24 mouse cellular contexts compared by ENCODE assay signal in the genomic region with DNA sequence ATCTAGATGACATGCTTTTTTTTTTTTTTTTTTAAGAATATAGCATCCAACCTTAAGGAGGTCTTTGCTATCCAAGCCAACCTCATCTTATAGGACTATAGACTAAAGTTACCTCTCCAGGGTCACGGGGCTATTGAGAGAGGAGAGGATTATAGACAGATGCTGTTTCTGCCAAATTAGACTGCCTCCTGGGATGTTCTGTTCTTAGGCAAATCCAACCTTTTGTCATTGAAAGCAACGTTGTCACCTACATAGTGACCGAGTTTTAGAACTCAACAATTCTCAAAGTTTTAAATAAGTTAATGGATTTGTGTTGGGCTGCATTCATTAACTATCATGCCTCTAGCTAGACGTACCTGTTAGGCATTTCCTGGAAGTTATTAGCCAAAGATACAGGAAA. TPM values are rescaled to one million over a fixed set of nuclear protein-coding genes. Genes with fewer than 3 reads are reported as not detected.
DNase-seq lines count a peak whose midpoint lies in the region; ATAC-seq lines count a peak whose summit lies in the region.
"Had no signal": no experiment of that assay in that cellular context is flagged by ENCODE, and none has a peak within 500 bp of the region (broad histone marks: within the 10 kb centered on the region; RNA-seq: fewer than 3 reads in every experiment).

No protein-coding gene starts in this region.

- no peak overlapping the region for H3K27ac ChIP-seq in midbrain, embryonic 11.5 days (ENCODE audit: low read depth, low read length)

- H3K27me3 ChIP-seq in midbrain, embryonic 11.5 days (ENCODE audit: control insufficient read depth, insufficient read depth, low read length): no peaks in the 10 kb centered on the region
- H3K27me3 ChIP-seq: Patski had no signal

- H3K4me3 ChIP-seq in midbrain, embryonic 11.5 days (ENCODE audit: low read depth, low read length): no peak overlapping the region

- DNase-seq in ES-CJ7 (ENCODE audit: low read depth, low spot score) (peak; percentile 24), R1 (ENCODE audit: low read depth, low spot score) (peak; percentile 68), ZHBTc4 (ENCODE audit: low read depth, low spot score) (peak; percentile 18)
- DNase-seq in midbrain, embryonic 11.5 days (ENCODE audit: low spot score, missing footprints): no peak
- DNase-seq in embryo, embryonic 9.5 days (ENCODE audit: extremely low spot score): no peak
- DNase-seq: adrenal gland, adult 2 months; adrenal gland, adult 8-10 months; adrenal gland, postnatal 10 days; adrenal gland, postnatal 14 days; adrenal gland, postnatal 25 days; adrenal gland, postnatal 36 days; B cell, adult 2 months; cerebellum, adult 11 months; cerebellum, adult 11-12 months; cerebellum, adult 18-20 months; cerebellum, adult 2 months; cerebellum, adult 8-10 months; cerebellum, adult 9-10 months had no signal

- H3K9me3 ChIP-seq in midbrain, embryonic 11.5 days (ENCODE audit: control insufficient read depth, low read length): no peaks in the 10 kb centered on the region
- H3K9me3 ChIP-seq: G1E had no signal

- H3K9ac ChIP-seq in midbrain, embryonic 11.5 days (ENCODE audit: low read length): no peak overlapping the region

- H3K36me3 ChIP-seq in midbrain, embryonic 11.5 days (ENCODE audit: control insufficient read depth, insufficient read depth, low read length): no peaks in the 10 kb centered on the region
- H3K36me3 ChIP-seq: G1E had no signal

- no peaks in the 10 kb centered on the region for H3K4me1 ChIP-seq in midbrain, embryonic 11.5 days (ENCODE audit: control insufficient read depth, insufficient read depth, low read length)

- 62% methylated on average over 4 of the region's 4 CpGs for WGBS in midbrain, embryonic 11.5 days

- no peak for ATAC-seq in monocyte, adult 5-6 weeks (replicated peaks; ENCODE audit: insufficient number of reproducible peaks, low FRiP score, low TSS enrichment, poor library complexity, severe bottlenecking)
- no peak for ATAC-seq in midbrain, embryonic 11.5 days (ENCODE audit: low FRiP score)
- ATAC-seq: activated CD4-positive, CD25-positive, alpha-beta regulatory T cell, adult 4 months; CD4-positive, CD25-positive, alpha-beta regulatory T cell, adult 4 months; Patski had no signal

- no peak overlapping the region for H3K4me2 ChIP-seq in midbrain, embryonic 11.5 days

RNA-seq across cellular contexts. Expression of gene Accsl, which starts 5.7 kb away (rescaled TPM):
- total RNA-seq in monocyte, adult 5-6 weeks (2017): not detected in 3 replicates
- 0.20 TPM in 1 of 2 replicates, not detected in the other for polyA plus RNA-seq in midbrain, embryonic 11.5 days (2014; fragmentation: Nextera tagmentation; extraction: Ambion mirVana)
- total RNA-seq: G1E, MEL had no signal
- polyA plus RNA-seq: activated CD4-positive, CD25-positive, alpha-beta regulatory T cell, adult 4 months; adrenal gland, adult 2 months; CD4-positive, CD25-positive, alpha-beta regulatory T cell, adult 4 months; G1E; Patski had no signal

RNA-seq across cellular contexts. Expression of gene Accs, which starts 13.5 kb away (rescaled TPM):
- total RNA-seq in monocyte, adult 5-6 weeks (2017): 8.3 to 17.9 TPM (median 17.1 TPM) in 3 replicates
- 5.8 and 7.5 TPM in 2 replicates for polyA plus RNA-seq in midbrain, embryonic 11.5 days (2014; fragmentation: Nextera tagmentation; extraction: Ambion mirVana)

RNA-seq across cellular contexts. Expression of gene Ext2, which starts 40.9 kb away (rescaled TPM):
- 10.4 to 43.3 TPM (median 12.9 TPM) in 3 replicates for total RNA-seq in monocyte, adult 5-6 weeks (2017)
- polyA plus RNA-seq in midbrain, embryonic 11.5 days (2014; fragmentation: Nextera tagmentation; extraction: Ambion mirVana): 63.8 and 68.2 TPM in 2 replicates

Comparison
In these comparisons a context has a peak if more than half of its experiments do, and no peak if none do; other contexts are left out.
1. DNase-seq: peak in ES-CJ7 (single experiment), R1 (single experiment) and ZHBTc4 (single experiment); none in midbrain, embryonic 11.5 days (single experiment) and embryo, embryonic 9.5 days (single experiment).